Mouse (Mus musculus): ENCODE measurements around the gene Rundc3a.

Rundc3a gene

DNA sequence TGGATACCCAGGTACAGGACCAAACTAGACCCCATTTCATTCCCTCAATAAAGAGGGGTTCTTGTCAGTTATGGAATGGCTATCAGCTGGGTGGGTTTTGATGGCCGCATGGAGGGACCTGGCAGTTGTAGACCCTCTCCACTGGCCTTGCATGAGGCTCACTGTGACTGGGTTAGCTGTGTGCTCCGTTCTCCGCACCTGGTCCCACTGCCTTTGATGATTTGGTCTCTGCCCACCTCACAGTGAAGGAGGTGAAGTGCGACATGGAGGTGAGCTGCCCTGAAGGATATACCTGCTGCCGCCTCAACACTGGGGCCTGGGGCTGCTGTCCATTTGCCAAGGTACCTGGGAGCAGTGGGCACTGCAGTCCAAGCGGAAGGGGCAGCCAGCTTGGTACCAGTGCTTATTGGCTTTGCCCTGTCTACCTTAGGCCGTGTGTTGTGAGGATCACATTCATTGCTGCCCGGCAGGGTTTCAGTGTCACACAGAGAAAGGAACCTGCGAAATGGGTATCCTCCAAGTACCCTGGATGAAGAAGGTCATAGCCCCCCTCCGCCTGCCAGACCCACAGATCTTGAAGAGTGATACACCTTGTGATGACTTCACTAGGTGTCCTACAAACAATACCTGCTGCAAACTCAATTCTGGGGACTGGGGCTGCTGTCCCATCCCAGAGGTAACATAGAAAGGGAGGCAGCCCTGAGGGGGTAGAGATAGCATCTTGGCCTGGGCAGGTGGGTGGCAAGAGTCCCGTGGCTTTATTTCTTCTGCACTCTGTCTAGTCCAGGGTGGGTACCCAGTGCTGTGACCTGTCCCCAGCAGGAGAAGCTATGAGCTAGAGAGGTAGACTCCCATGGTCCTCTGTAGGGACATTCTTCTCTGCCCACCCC, 41.9 kb downstream of the Rundc3a start:
- DNase-seq (ENCODE audit: low read depth): no peak

DNA sequence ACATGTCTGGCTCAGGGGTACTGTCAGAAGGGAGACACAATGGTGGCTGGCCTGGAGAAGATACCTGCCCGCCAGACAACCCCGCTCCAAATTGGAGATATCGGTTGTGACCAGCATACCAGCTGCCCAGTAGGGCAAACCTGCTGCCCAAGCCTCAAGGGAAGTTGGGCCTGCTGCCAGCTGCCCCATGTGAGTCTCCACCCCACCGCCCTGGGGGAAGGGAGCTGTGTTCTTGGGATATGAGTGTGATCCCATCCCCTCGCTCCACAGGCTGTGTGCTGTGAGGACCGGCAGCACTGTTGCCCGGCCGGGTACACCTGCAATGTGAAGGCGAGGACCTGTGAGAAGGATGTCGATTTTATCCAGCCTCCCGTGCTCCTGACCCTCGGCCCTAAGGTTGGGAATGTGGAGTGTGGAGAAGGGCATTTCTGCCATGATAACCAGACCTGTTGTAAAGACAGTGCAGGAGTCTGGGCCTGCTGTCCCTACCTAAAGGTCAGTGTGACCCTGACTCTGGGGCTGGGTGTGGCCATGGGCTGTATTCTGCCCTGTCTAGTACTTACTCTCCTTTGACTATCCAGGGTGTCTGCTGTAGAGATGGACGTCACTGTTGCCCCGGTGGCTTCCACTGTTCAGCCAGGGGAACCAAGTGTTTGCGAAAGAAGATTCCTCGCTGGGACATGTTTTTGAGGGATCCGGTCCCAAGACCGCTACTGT, 42.7 kb downstream of the Rundc3a start:
- no peak for DNase-seq (ENCODE audit: low read depth)

DNA sequence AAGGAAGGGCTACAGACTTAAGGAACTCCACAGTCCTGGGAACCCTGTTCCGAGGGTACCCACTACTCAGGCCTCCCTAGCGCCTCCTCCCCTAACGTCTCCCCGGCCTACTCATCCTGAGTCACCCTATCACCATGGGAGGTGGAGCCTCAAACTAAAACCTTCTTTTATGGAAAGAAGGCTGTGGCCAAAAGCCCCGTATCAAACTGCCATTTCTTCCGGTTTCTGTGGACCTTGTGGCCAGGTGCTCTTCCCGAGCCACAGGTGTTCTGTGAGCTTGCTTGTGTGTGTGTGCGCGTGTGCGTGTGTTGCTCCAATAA, 43.2 kb downstream of the Rundc3a start:
- DNase-seq (ENCODE audit: low read depth): no peak

DNA sequence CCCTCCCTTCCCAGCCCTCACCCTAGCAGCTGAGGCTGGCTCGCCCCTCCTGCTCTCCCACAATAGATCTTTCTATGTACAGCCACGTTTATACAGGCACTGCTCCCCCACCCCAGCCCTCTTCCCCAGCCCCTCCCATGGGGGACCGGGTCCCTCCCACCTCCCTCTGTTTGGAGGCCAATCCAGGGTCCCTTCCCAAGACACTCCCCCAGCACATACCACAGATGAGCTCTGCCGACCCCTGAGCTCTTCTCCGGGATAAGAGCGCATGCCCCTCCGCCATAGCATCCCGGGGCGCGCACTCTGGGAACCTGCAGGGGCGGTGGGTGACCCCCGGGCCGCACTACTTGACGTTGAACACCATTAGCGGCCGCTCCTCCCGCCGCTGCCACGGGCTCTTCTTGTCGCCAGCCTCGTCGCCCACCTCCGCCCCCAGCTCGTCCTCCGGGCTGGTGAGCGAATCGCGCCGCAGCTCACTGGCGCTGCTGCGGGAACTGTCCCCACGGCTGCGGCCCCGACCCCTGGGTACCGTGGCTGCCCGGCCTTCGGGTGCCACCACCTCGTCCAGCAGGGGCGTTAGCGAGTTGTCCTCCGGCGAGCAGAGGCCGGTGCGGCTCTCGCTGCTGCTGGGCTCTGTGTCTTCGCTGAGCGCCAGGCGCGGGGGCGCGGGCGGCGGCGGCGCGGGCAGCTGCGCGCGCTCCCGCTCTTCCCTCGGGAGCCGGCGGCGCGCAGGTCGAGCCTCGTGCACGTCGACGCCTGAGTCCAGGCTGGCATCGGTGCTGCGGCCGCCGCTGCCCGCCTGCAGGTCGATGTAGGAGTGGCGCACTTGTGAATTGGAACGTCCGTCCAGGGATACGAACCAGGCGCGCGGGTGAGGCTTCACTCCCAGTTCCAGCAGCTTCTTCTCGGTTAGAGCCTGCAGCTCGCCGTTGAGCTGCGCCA, 44.2 kb downstream of the Rundc3a start:
- DNase-seq (ENCODE audit: low read depth): no peak

DNA sequence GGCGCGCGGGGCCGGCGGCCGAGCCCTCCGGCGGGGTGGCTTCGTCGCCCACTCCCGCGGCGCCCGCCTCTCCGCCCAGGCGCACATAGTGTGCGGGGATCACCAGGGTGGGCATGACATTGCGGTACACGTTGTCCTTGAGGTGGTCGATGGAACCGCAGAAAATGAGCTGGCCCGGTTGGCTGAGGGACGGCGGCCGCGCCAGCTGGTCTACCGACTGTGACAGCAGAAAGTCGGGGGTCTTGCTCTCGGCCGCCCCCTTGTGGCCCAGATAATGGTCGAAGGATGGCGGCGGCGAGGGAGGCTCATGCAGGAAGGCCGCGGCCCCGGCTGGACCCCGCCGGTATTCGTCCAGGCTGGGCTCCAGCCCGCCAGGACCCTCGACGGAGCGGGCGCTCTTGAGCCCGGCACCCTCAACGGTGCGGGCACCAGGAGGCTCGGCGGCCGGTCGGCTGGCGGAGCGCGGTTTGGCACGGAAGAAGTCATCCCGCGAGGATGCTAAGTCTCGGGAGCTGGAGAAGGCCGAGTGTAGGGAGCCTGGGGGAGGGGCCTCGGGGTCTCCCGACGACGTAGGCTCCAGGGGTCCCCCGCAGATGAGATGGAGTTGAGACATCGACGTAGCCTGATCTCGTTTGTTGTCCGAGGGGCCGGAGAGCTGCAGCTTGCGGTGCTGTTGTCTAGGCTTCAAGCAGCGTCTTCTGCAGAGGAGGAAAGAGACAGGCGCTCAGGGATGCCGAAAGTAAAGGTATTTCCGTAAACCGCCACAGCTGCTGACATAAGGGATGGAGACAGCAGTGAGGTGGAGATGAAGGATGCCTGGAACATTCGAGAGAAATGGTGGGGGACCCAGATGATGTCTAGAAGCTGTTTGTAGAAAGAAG, 45.2 kb downstream of the Rundc3a start:
- DNase-seq (ENCODE audit: low read depth): no peak

DNA sequence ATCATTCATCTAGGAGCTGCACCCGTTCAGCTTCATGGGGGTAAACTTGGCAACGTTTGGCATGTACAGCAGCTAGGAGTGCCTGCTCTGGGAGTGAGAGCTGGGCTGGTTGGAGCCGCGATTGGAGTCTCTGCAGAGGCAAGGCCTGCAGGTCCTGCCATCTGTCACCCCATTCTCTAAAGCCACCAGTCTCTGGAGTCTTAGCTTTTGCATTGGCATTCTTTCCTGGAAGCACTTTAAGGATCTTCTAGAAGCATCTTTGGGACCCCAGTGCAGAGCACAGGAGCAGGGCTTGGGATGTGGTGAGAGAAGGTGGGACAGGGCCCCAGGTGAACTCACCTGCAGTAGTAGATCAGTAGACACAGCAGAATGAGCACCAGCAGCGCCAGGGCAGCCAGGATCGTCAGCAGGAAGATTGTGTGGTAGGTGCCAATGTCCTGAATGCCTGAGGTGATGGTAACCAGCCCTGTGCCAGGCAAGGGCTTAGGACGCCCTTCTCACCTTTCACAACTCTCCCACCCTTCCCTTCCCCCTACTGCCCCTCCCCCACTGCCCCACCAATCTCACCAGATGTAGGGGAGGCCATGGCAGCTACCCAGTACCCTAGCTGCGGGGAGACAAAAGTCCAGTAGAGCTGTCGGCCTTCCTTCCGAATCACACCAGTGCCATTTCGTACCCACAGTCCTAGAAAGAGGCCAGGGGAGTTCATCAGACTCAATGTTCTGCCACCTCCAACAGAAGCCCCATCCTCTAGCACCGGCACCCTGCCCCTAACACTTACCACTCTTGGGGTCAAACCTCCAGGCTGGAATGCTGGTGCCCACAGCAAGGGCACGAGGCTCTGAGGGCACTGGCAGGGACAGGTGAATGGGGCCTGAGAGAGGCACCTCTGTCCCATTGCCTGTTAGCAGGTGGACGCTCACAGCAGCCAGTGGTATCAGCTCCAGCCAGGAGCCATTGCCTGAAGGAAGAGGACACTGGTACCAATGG, 46.2 kb downstream of the Rundc3a start:
- no peak for DNase-seq (ENCODE audit: low read depth)

DNA sequence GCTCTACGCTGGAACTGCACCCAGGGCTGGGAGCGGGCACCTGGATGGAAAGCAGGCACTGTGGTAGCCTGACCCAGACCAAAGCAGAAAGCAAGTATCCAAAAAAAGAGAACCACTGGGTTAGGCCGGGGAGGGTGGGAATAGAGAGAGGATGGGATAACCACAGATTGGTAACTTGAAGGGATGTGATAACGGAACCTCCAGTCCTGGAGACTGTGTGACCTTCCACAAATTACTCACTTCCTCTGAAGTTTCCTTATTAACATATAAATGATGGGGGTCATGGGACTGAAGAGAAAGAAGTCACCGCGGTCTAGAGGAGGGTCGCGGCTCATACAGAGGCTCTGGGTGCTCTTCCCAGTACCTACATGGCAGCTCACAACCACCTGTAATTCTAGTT, 47.1 kb downstream of the Rundc3a start:
- DNase-seq (ENCODE audit: low read depth): no peak

DNA sequence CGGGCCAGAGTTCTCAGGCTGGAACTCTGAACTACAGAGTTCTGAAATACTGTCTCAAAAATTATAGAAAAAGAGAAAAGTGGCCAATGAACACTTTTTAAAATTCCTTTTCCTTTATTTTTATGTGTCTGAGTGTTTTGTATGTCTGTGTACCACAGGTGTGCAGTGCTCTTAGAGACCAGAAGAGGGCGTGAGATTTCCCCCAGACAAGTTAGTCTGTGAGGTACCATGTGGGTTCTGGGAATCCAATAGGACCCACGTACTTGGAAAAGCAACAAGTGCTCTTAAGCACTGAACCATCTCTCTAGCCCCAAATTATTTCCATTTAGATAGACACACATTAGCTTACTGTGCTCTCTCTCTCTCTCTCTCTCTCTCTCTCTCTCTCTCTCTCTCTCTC, 48.2 kb downstream of the Rundc3a start:
- DNase-seq (ENCODE audit: low read depth): no peak

DNA sequence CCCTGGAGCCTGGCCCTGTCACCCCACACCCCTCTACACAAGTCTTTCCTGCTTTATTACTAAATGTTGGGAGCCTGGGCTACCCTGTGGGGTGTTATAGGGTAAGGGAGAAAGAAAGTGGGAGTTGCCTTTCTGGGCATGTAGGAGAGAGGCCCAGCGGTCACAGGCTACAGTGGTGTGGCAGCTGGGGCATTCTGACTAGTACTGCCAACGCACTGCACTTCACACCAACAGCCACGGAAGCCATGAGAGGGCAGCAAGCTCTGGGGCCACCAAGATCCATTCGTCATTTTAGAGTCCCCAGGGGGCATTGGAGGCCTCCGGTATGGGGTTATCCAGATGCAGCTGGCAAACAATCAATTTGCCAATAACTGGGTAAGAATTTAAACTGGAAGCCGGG, 48.9 kb downstream of the Rundc3a start:
- no peak for DNase-seq (ENCODE audit: low read depth)

DNA sequence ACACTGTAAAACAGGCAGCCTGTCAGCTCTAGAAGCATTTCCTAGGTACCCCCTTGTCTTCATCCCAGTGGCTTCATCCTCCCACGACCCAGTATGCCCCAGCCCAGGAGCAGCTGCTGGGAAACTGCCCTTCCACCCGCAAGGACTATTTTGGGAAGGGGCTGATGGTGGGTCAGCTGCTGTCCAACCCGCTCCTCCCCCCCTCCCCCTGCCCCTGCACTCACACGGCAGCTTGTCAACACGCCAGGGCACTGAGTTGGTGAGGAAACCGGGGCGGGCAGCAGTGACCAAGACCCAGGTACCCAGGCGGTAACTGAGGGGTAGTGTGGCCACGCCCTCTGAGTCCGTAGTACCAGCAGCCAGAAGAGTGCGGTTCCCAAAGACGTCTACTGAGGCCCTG, 50.5 kb downstream of the Rundc3a start:
- DNase-seq (ENCODE audit: low read depth): no peak

DNA sequence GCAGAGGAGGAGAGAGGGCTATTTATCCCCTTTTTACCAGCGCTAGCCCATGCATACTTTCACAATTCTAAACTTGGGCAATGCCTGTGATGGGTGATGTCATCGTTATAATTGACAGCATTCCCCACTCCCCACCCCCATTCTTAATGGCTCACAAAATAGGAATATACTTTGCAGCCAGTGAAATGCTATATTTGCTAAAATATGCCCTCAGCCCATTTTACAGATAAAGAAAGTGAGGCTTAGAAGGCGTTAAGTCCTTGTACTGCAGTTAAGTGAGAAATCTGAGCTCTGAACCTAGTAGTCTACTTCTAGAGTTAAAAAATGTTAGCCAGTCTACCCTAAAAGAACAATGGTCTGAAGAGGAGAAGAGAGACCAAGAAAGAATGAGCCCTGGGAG, 51.1 kb downstream of the Rundc3a start:
- no peak for DNase-seq (ENCODE audit: low read depth)

DNA sequence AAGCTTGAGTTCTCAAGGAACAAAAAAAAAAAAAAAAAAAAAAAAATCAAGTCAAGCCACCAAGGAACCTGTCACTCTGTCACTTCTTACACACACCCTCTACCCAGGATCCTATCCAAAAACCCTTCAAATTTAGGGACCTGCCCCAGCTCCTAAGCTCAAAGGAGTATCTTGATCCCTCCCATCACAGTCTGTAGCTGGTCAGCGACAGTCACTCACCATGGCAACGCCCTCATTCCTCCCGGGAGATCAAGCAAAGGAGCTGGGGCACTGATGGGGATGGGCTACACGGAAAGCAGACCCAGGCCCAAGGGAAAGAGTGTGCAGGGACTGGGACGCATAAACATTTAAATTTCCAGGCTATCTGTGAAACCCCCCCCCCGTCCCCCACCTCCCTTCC, 51.6 kb downstream of the Rundc3a start:
- no peak for DNase-seq (ENCODE audit: low read depth)

DNA sequence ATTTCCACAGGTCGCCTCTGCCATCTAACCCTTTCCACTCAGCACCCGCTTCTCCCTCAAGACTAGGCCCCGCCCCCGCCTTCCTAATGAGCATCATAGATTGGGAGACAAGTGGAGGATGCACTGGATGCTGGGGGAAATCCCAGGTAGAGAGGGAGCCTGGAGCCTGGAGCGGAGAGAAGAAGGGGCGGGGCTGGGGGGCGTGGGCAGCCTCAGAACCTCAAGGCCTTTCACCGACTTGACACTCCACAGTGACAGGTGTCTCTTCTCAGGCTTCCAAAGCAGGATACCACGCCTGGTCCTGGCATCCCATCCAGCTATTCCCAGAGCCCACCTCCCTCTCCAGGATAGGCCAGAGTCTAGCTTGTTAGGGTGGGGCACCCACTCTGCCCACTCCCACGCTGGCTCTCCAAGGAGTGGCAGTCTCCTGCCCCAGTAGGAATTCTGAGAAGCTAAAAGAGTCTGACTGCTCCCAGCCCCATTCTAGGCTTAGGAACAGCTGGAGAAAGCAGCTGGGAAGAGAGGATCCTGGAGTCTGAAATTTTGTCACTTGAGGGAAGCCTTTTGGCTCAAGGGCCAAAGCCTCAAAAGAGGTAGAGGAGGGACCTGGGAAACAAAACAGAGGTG, 52.2 kb downstream of the Rundc3a start:
- no peak for DNase-seq (ENCODE audit: low read depth)

DNA sequence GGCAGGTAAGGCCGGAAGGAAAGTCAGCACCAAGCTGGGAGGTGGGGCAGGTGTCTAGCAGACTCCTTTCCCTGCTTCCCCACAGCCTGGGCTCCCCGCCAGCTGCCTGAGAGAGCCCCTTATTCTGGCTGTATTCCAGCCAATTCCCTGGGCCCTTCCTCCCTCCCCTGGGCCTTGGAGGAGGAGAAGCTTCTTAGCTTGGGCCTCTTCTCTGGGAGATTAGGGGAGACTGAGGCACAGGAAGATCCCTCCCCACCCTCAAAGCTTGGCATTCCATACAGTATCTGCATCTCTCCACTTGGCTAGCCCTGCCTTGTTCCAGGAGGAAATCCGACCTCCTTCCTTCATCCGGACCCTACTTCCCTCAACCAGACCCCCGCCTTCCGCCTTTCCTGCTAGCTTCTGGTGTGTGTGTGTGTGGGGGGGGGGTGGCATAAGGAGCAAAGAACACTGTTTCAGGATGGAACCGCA, 52.7 kb downstream of the Rundc3a start:
- no peak for DNase-seq (ENCODE audit: low read depth)

DNA sequence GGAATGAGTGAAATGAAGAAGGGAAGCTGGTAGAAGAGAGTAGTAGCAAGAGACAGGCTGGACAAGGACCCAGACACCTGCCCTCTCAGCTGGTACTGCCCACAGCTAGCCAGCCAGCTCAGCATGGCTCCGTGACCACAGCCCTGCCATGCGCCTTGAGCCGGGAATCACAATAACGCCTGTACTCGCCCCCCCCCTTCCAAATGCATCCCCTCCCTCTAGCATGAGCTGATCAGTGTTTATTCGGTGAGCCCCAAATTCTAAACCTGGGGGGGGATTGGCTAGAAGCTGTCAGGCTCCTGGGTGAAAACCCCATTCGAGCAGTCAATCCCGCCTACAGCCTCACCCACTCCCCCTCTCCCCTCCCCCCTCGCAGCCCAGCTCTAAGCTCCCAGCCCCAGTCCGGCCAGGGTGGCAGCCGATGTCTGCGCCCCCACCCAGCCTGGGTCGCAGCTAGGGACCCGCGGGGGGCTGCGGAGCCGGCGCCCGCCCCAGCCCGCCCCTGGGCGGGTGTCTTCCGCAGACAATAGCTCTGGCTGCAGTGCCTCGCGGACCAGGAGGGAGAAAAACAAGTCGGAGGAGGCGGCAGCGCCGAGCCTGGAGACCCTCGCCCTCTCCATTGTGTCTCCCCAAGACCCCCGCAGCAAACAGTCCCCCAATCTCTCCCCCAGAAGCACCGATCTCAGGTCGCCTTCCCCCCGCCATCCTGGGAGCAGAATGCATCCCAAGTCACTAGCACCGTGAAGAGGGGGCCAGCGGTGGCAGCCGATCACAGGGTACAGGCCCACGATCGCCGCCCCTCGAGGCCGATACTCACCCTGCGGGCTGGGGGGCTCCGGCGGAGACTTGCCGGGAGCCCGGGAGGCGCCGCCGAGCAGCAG, 53.6 kb downstream of the Rundc3a start:
- DNase-seq (ENCODE audit: low read depth): no peak

DNA sequence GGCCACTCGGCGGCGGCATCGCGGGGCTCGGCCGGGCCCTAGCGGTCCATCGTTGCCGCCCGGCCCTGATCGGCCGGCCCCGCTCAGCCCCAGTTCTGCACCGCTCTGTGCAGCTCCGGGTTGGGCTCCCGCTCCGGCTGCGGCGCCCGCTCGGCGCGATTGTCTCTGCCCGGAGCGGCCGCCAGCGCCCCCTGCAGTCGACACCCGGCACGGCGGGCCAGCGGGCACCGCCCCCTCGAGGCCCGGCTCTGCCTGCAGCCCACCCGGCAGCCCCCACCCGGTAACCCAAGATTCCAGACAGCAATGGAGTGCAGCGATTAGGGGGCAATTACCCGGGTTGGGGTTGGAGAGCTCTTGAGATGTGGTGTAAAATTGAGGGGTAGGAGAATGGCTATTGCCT, 54.3 kb downstream of the Rundc3a start, which contains the start of gene Fam171a2:
TSS of gene Fam171a2 (minus strand) at position 186 of the 400 bp plus-strand sequence.
- DNase-seq (ENCODE audit: low read depth): no peak

DNA sequence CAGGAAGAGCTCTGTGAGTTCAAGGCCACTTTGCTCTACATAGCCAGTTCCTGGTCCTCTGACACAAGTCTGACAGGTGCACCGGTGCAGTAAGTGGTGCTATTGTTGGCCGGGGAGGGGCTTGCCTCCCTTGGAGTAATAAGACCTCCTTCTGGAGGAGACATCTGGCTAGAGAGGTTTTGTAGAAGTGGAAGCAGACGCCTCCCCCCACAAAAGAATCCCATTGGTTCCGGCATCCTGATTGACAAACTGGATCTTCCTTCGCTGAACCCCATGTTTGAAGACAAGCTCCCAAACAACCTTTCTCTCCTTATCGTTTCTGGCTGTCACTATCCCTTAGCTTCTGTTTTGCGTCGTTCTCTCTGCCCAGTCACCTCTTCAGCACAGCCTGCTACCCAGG, 55.1 kb downstream of the Rundc3a start:
- DNase-seq (ENCODE audit: low read depth): no peak
